Mouse (Mus musculus) cerebellum, adult 11-12 months (tissue): ENCODE measurements around the gene F12.

Source experiments
- DNase-seq: peaks from one replicate; pipeline ENCODE4 v3.0.0; 2022

Gene F12

GRCm38 (mm10) chr13:55370234-55370633 is 56.4 kb downstream of the F12 start:
- DNase-seq: no peak

- no peak for DNase-seq
These were observed 57.0 kb downstream of the F12 start, which contains the start of gene Rgs14 for GRCm38 (mm10) chr13:55369531-55370114. Gene Rgs14 (plus strand): TSS chr13:55369732.

- no peak for DNase-seq
These were observed 58.2 kb downstream of the F12 start for GRCm38 (mm10) chr13:55368401-55368800.
